Mouse (Mus musculus): ENCODE measurements around the gene Shank2.

Shank2 gene

GRCm38 (mm10) chr7:144001628-144002027 is at the start of gene Shank2:
Shank2 (plus strand) TSS chr7:144001928.
- in situ Hi-C loops (cut with MboI; ENCODE audit: unreplicated experiment in 2 of 2), result no loop called here

- in situ Hi-C loops (cut with MboI; ENCODE audit: unreplicated experiment in 2 of 2), result no loop called here
Measured at GRCm38 (mm10) chr7:143952130-143952529, 49.6 kb upstream of the Shank2 start.

GRCm38 (mm10) chr7:143956575-143957295 is 45.0 kb upstream of the Shank2 start:
- in situ Hi-C loops (cut with MboI; ENCODE audit: unreplicated experiment in 2 of 2), result no loop called here

GRCm38 (mm10) chr7:143958030-143958565 is 43.6 kb upstream of the Shank2 start:
- in situ Hi-C loops (cut with MboI; ENCODE audit: unreplicated experiment in 2 of 2), result no loop called here

GRCm38 (mm10) chr7:143963813-143964212 is 37.9 kb upstream of the Shank2 start:
- in situ Hi-C loops (cut with MboI; ENCODE audit: unreplicated experiment in 2 of 2), result no loop called here

- in situ Hi-C loops (cut with MboI; ENCODE audit: unreplicated experiment in 2 of 2), result no loop called here
Measured at GRCm38 (mm10) chr7:143966621-143967020, 35.1 kb upstream of the Shank2 start.

GRCm38 (mm10) chr7:143977491-143977830 is 24.3 kb upstream of the Shank2 start:
- in situ Hi-C loops (cut with MboI; ENCODE audit: unreplicated experiment in 2 of 2), result no loop called here

- in situ Hi-C loops (cut with MboI; ENCODE audit: unreplicated experiment in 2 of 2), result no loop called here
Measured at GRCm38 (mm10) chr7:143977831-143978682, 23.7 kb upstream of the Shank2 start.

- in situ Hi-C loops (cut with MboI; ENCODE audit: unreplicated experiment in 2 of 2), result no loop called here
Measured at GRCm38 (mm10) chr7:143978741-143979371, 22.9 kb upstream of the Shank2 start.

- in situ Hi-C loops (cut with MboI; ENCODE audit: unreplicated experiment in 2 of 2), result no loop called here
Measured at GRCm38 (mm10) chr7:143979986-143980385, 21.7 kb upstream of the Shank2 start.

- in situ Hi-C loops (cut with MboI; ENCODE audit: unreplicated experiment in 2 of 2), result no loop called here
Measured at GRCm38 (mm10) chr7:143986281-143986680, 15.4 kb upstream of the Shank2 start.

- in situ Hi-C loops (cut with MboI; ENCODE audit: unreplicated experiment in 2 of 2), result no loop called here
Measured at GRCm38 (mm10) chr7:143991160-143991559, 10.6 kb upstream of the Shank2 start.

- in situ Hi-C loops (cut with MboI; ENCODE audit: unreplicated experiment in 2 of 2), result no loop called here
Measured at GRCm38 (mm10) chr7:143999073-143999472, 2.7 kb upstream of the Shank2 start.

GRCm38 (mm10) chr7:144003471-144003870 is 1.7 kb downstream of the Shank2 start:
- in situ Hi-C loops (cut with MboI; ENCODE audit: unreplicated experiment in 2 of 2), result no loop called here

- in situ Hi-C loops (cut with MboI; ENCODE audit: unreplicated experiment in 2 of 2), result no loop called here
Measured at GRCm38 (mm10) chr7:144008079-144008478, 6.4 kb downstream of the Shank2 start.

- in situ Hi-C loops (cut with MboI; ENCODE audit: unreplicated experiment in 2 of 2), result no loop called here
Measured at GRCm38 (mm10) chr7:144008985-144009384, 7.3 kb downstream of the Shank2 start.

GRCm38 (mm10) chr7:144014485-144014884 is 12.8 kb downstream of the Shank2 start:
- in situ Hi-C loops (cut with MboI; ENCODE audit: unreplicated experiment in 2 of 2), result no loop called here

GRCm38 (mm10) chr7:144021801-144022200 is 20.1 kb downstream of the Shank2 start:
- in situ Hi-C loops (cut with MboI; ENCODE audit: unreplicated experiment in 2 of 2), result no loop called here

GRCm38 (mm10) chr7:144022682-144023081 is 21.0 kb downstream of the Shank2 start:
- in situ Hi-C loops (cut with MboI; ENCODE audit: unreplicated experiment in 2 of 2), result no loop called here

- in situ Hi-C loops (cut with MboI; ENCODE audit: unreplicated experiment in 2 of 2), result no loop called here
Measured at GRCm38 (mm10) chr7:144023561-144023960, 21.8 kb downstream of the Shank2 start.

All from v-Abl transformed pro-B cells (cell line).